Mouse (Mus musculus) midbrain, embryonic 13.5 days (tissue): ENCODE data around the gene Ppwd1. TPM values are rescaled to one million over a fixed set of nuclear protein-coding genes. Genes with fewer than 3 reads are reported as not detected.

Experiments
- ATAC-seq: fragments of 200-750 bp; cut with Nextera tagmentation; 2 replicates; pipeline ENCODE4 v1.8.0; 2017; ENCODE audit warnings: mild to moderate bottlenecking, moderate TSS enrichment, moderate library complexity
- H3K27ac ChIP-seq: fragments of 300-500 bp; sonication (generic); 2 replicates; pipeline ENCODE4 v1.5.1; 2015; ENCODE audit warnings: inconsistent platforms, mild to moderate bottlenecking, moderate library complexity
- H3K27me3 ChIP-seq: fragments of 300-500 bp; sonication (generic); 2 replicates; pipeline ENCODE4 v1.6.1; 2015; ENCODE audit warnings: mild to moderate bottlenecking, inconsistent platforms
- H3K36me3 ChIP-seq: fragments of 300-500 bp; sonication (generic); 2 replicates; pipeline ENCODE4 v1.6.1; 2015; ENCODE audit warnings: mild to moderate bottlenecking, inconsistent platforms
- H3K4me1 ChIP-seq: fragments of 300-500 bp; sonication (generic); replicated peaks from 2 replicates; pipeline ENCODE4 v1.6.1; 2015; ENCODE audit warnings: inconsistent platforms
- H3K4me2 ChIP-seq: fragments of 300-500 bp; sonication (generic); replicated peaks from 2 replicates; pipeline ENCODE4 v1.6.1; 2015; ENCODE audit warnings: moderate library complexity, mild to moderate bottlenecking, inconsistent platforms
- H3K4me3 ChIP-seq: fragments of 300-500 bp; sonication (generic); replicated peaks from 2 replicates; pipeline ENCODE4 v1.5.1; 2015; ENCODE audit warnings: mild to moderate bottlenecking, inconsistent platforms
- H3K9ac ChIP-seq: fragments of 300-500 bp; sonication (generic); replicated peaks from 2 replicates; pipeline ENCODE4 v1.6.1; 2015; ENCODE audit warnings: mild to moderate bottlenecking, inconsistent platforms
- H3K9me3 ChIP-seq: fragments of 300-500 bp; sonication (generic); 2 replicates; pipeline ENCODE4 v1.6.1; 2016; ENCODE audit warnings: mild to moderate bottlenecking, inconsistent platforms
- WGBS: fragments of 180-500 bp; shearing (Covaris S2); methylation state at CpG from one replicate; pipeline ENCODE4 v1.1.7; 2015; 5-methylcytosine and 5-hydroxymethylcytosine counted together
- polyA plus RNA-seq: library from polyadenylated mRNA; unstranded; fragments of >200 nt; fragmentation: Nextera tagmentation; extraction: Ambion mirVana; gene quantifications from 2 replicates; pipeline ENCODE4 v1.2.1, GENCODE M21; 2015

The Ppwd1 gene
- polyA plus RNA-seq, 1 experiment from 2014 or later, result 9.1 TPM

GRCm38 (mm10) chr13:104172498-104172897, 56.1 kb downstream of the Ppwd1 start:
- no peak for ATAC-seq
- H3K9me3 ChIP-seq, result no peaks in the 10 kb centered on the region
- H3K4me1 ChIP-seq, result peaks cover 10% of the 10 kb centered on the region
- no peak overlapping the region for H3K27ac ChIP-seq
- no peak overlapping the region for H3K9ac ChIP-seq
- no peaks in the 10 kb centered on the region for H3K27me3 ChIP-seq
- H3K36me3 ChIP-seq, result peaks cover 28% of the 10 kb centered on the region
- H3K4me2 ChIP-seq, result no peak overlapping the region
- no peak overlapping the region for H3K4me3 ChIP-seq

DNA sequence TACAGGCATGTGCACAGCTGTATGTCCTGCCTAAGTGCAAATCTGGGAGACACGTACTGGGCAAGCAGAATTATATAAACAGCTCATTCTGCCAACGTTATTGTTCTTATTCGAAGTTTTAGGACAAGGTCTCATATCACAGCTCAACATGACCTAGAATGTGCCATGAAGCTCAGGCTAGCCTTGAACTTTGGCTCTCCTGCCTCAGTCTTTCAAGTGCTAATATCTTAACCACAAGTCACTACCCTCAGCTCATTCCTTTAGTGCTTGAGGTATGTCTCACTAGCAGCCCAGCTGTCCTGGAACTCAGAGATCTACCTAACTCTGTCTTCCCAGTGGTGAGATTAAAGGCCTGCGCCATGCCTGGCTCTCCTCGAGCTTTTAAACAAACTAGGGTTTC, 56.9 kb downstream of the Ppwd1 start:
- no peaks in the 10 kb centered on the region for H3K9me3 ChIP-seq
- no peak overlapping the region for H3K4me3 ChIP-seq
- 93% methylated on average over 5 of the region's 5 CpGs for WGBS
- ATAC-seq, result no peak
- H3K36me3 ChIP-seq, result peaks cover 30% of the 10 kb centered on the region
- no peak overlapping the region for H3K27ac ChIP-seq
- H3K4me1 ChIP-seq, result peaks cover 4% of the 10 kb centered on the region
- H3K27me3 ChIP-seq, result no peaks in the 10 kb centered on the region
- H3K9ac ChIP-seq, result no peak overlapping the region
- H3K4me2 ChIP-seq, result no peak overlapping the region

DNA sequence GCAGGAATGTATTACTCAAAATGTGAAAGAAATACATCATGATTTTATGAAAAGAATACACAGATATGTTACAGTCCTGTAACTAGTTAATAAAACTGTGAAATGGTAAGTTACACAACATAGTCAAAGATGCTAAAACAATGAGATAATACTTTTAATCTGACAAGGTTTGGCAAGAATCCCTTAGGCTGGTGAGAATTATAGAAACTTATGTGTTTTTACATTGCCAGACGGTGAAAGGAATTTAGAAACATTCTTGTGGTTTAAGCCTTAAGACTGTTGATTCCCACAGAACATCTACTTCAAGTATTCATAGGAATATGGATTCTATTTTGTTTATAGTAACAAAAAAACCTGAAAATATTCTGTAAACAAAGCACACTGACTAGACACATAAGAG, 73.0 kb downstream of the Ppwd1 start:
- H3K4me2 ChIP-seq, result no peak overlapping the region
- H3K36me3 ChIP-seq, result peaks cover 50% of the 10 kb centered on the region
- H3K27ac ChIP-seq, result no peak overlapping the region
- no peak overlapping the region for H3K9ac ChIP-seq
- H3K4me3 ChIP-seq, result no peak overlapping the region
- H3K9me3 ChIP-seq, result no peaks in the 10 kb centered on the region
- 96% methylated on average over 1 of the region's 1 CpGs for WGBS
- H3K27me3 ChIP-seq, result no peaks in the 10 kb centered on the region
- H3K4me1 ChIP-seq, result no peaks in the 10 kb centered on the region
- ATAC-seq, result no peak

Other genes with a start within 250 kb of the Ppwd1 start
- 40.6 and 42.1 TPM in 2 replicates for gene Nln, start 119.2 kb downstream of the Ppwd1 start, polyA plus RNA-seq
- 29.2 and 30.7 TPM in 2 replicates for gene Sgtb, start 119.1 kb downstream of the Ppwd1 start, polyA plus RNA-seq
- 70.1 and 74.7 TPM in 2 replicates for gene Trappc13, start 50.4 kb downstream of the Ppwd1 start, polyA plus RNA-seq
- gene Trim23, start 50.0 kb downstream of the Ppwd1 start, polyA plus RNA-seq, result 29.6 and 37.2 TPM in 2 replicates
- 28.1 and 36.5 TPM in 2 replicates for gene Cenpk, start 232 bp downstream of the Ppwd1 start, polyA plus RNA-seq
- gene Adamts6, start 59.0 kb upstream of the Ppwd1 start, polyA plus RNA-seq, result 1.9 TPM in 2 replicates